Mouse (Mus musculus) midbrain, embryonic 11.5 days (tissue): Measurements from ENCODE around the gene Ndufs8. TPM values are rescaled to one million over a fixed set of nuclear protein-coding genes. Genes with fewer than 3 reads are reported as not detected.

Experiments used
- ATAC-seq: fragments of 200-750 bp; cut with Nextera tagmentation; 2 replicates; pipeline ENCODE4 v1.8.0; 2017; ENCODE audit warnings: moderate TSS enrichment, moderate library complexity; ENCODE audit not compliant: low FRiP score
- DNase-seq: peaks from one replicate; pipeline ENCODE4 v3.0.0; 2015; ENCODE audit warnings: low spot score; ENCODE audit errors: missing footprints
- H3K27ac ChIP-seq: fragments of 300-500 bp; sonication (generic); 2 replicates; pipeline ENCODE4 v1.5.1; 2014; ENCODE audit warnings: low read depth, low read length
- H3K27me3 ChIP-seq: fragments of 300-500 bp; sonication (generic); 2 replicates; pipeline ENCODE4 v1.6.1; 2014; ENCODE audit warnings: mild to moderate bottlenecking, low read length, moderate library complexity, mixed read lengths; ENCODE audit not compliant: control insufficient read depth, insufficient read depth
- H3K36me3 ChIP-seq: fragments of 300-500 bp; sonication (generic); 2 replicates; pipeline ENCODE4 v1.6.1; 2014; ENCODE audit warnings: mild to moderate bottlenecking, low read length, moderate library complexity, mixed read lengths; ENCODE audit not compliant: control insufficient read depth, insufficient read depth
- H3K4me1 ChIP-seq: fragments of 300-500 bp; sonication (generic); 2 replicates; pipeline ENCODE4 v1.6.1; 2014; ENCODE audit warnings: low read length; ENCODE audit not compliant: control insufficient read depth, insufficient read depth
- H3K4me2 ChIP-seq: fragments of 300-500 bp; sonication (generic); 2 replicates; pipeline ENCODE4 v1.6.1; 2014; ENCODE audit warnings: mild to moderate bottlenecking, moderate library complexity
- H3K4me3 ChIP-seq: fragments of 300-500 bp; sonication (generic); 2 replicates; pipeline ENCODE4 v1.5.1; 2014; ENCODE audit warnings: low read depth, low read length
- H3K9ac ChIP-seq: fragments of 300-500 bp; sonication (generic); 2 replicates; pipeline ENCODE4 v1.6.1; 2014; ENCODE audit warnings: low read length
- H3K9me3 ChIP-seq: fragments of 300-500 bp; sonication (generic); 2 replicates; pipeline ENCODE4 v1.6.1; 2016; ENCODE audit warnings: low read length; ENCODE audit not compliant: control insufficient read depth
- WGBS: fragments of 180-500 bp; shearing (Covaris S2); extraction: QIAGEN DNeasy Blood & Tissue Kit; methylation state at CpG from one replicate; pipeline ENCODE4 v1.1.7; 2014; 5-methylcytosine and 5-hydroxymethylcytosine counted together
- polyA plus RNA-seq: library from polyadenylated mRNA; unstranded; fragments of >200 nt; fragmentation: Nextera tagmentation; extraction: Ambion mirVana; gene quantifications from 2 replicates; pipeline ENCODE4 v1.2.1, GENCODE M21; 2014

The Ndufs8 gene
- polyA plus RNA-seq, 1 experiment from 2014 or later: 235 TPM

- no peak overlapping the region for H3K27ac ChIP-seq
- no peaks in the 10 kb centered on the region for H3K4me1 ChIP-seq
- no peak overlapping the region for H3K4me2 ChIP-seq
- no peak for ATAC-seq
- 94% methylated on average over 5 of the region's 5 CpGs for WGBS
- H3K4me3 ChIP-seq: no peak overlapping the region
- H3K9ac ChIP-seq: no peak overlapping the region
- no peak for DNase-seq
- H3K36me3 ChIP-seq: peaks cover 21% of the 10 kb centered on the region
- no peaks in the 10 kb centered on the region for H3K27me3 ChIP-seq
- H3K9me3 ChIP-seq: no peaks in the 10 kb centered on the region
Measured at GRCm38 (mm10) chr19:3889096-3889495, 23.5 kb downstream of the Ndufs8 start.

GRCm38 (mm10) chr19:3884325-3884990 lies 28.1 kb downstream of the Ndufs8 start:
- Histone ChIP-seq H3K4me2 (no peak overlapping the region), H3K9ac (no peak overlapping the region), H3K27ac (no peak overlapping the region), H3K36me3 (no peaks in the 10 kb centered on the region; the same call in 1 of the 2 replicates), H3K4me1 (no peaks in the 10 kb centered on the region), H3K9me3 (no peaks in the 10 kb centered on the region), H3K27me3 (no peaks in the 10 kb centered on the region), H3K4me3 (no peak overlapping the region)
- ATAC-seq: no peak
- 91% methylated on average over 6 of the region's 6 CpGs for WGBS
- DNase-seq: no peak

- H3K9ac ChIP-seq: no peak overlapping the region
- no peaks in the 10 kb centered on the region; the same call in 1 of the 2 replicates for H3K36me3 ChIP-seq
- no peak overlapping the region for H3K4me2 ChIP-seq
- 85% methylated on average over 4 of the region's 4 CpGs for WGBS
- no peaks in the 10 kb centered on the region for H3K9me3 ChIP-seq
- ATAC-seq: no peak
- H3K27me3 ChIP-seq: no peaks in the 10 kb centered on the region
- H3K27ac ChIP-seq: no peak overlapping the region
- H3K4me3 ChIP-seq: no peak overlapping the region
- no peak for DNase-seq
- H3K4me1 ChIP-seq: no peaks in the 10 kb centered on the region
Measured at GRCm38 (mm10) chr19:3882214-3882613, 30.4 kb downstream of the Ndufs8 start.

GRCm38 (mm10) chr19:3880054-3880848 lies 32.3 kb downstream of the Ndufs8 start:
- Histone ChIP-seq H3K4me1 (no peaks in the 10 kb centered on the region), H3K36me3 (no peaks in the 10 kb centered on the region; the same call in 1 of the 2 replicates), H3K9me3 (no peaks in the 10 kb centered on the region), H3K9ac (no peak overlapping the region), H3K4me3 (no peak overlapping the region), H3K27me3 (no peaks in the 10 kb centered on the region), H3K4me2 (no peak overlapping the region), H3K27ac (no peak overlapping the region)
- 91% methylated on average over 6 of the region's 6 CpGs for WGBS
- ATAC-seq (no peak), DNase-seq (no peak)

GRCm38 (mm10) chr19:3875045-3875444 lies 37.5 kb downstream of the Ndufs8 start:
- Histone ChIP-seq H3K27ac (no peak overlapping the region), H3K27me3 (no peaks in the 10 kb centered on the region), H3K36me3 (no peaks in the 10 kb centered on the region), H3K9ac (no peak overlapping the region), H3K4me1 (no peaks in the 10 kb centered on the region), H3K4me3 (no peak overlapping the region), H3K9me3 (no peaks in the 10 kb centered on the region), H3K4me2 (no peak overlapping the region)
- no peak for ATAC-seq
- WGBS: 90% methylated on average over 7 of the region's 7 CpGs
- no peak for DNase-seq

GRCm38 (mm10) chr19:3872373-3872772 lies 40.2 kb downstream of the Ndufs8 start:
- ATAC-seq (no peak), DNase-seq (no peak)
- 86% methylated on average over 4 of the region's 4 CpGs for WGBS
- H3K27me3 ChIP-seq: no peaks in the 10 kb centered on the region
- H3K36me3 ChIP-seq: no peaks in the 10 kb centered on the region
- no peak overlapping the region for H3K4me3 ChIP-seq
- no peaks in the 10 kb centered on the region for H3K4me1 ChIP-seq
- H3K9ac ChIP-seq: no peak overlapping the region
- H3K27ac ChIP-seq: no peak overlapping the region
- H3K4me2 ChIP-seq: no peak overlapping the region
- no peaks in the 10 kb centered on the region for H3K9me3 ChIP-seq

- H3K4me2 ChIP-seq: no peak overlapping the region
- H3K4me3 ChIP-seq: no peak overlapping the region
- DNase-seq: no peak
- H3K9ac ChIP-seq: no peak overlapping the region
- no peaks in the 10 kb centered on the region for H3K36me3 ChIP-seq
- no peaks in the 10 kb centered on the region for H3K27me3 ChIP-seq
- H3K4me1 ChIP-seq: no peaks in the 10 kb centered on the region
- H3K9me3 ChIP-seq: no peaks in the 10 kb centered on the region
- no peak for ATAC-seq
- no peak overlapping the region for H3K27ac ChIP-seq
Measured at GRCm38 (mm10) chr19:3871468-3871867, 41.1 kb downstream of the Ndufs8 start.

GRCm38 (mm10) chr19:3868290-3868689 lies 44.3 kb downstream of the Ndufs8 start:
- no peak overlapping the region for H3K9ac ChIP-seq
- no peaks in the 10 kb centered on the region for H3K36me3 ChIP-seq
- H3K4me3 ChIP-seq: no peak overlapping the region
- DNase-seq: no peak
- ATAC-seq: no peak
- H3K27me3 ChIP-seq: no peaks in the 10 kb centered on the region
- 97% methylated on average over 1 of the region's 1 CpGs for WGBS
- H3K27ac ChIP-seq: no peak overlapping the region
- H3K4me1 ChIP-seq: no peaks in the 10 kb centered on the region
- no peak overlapping the region for H3K4me2 ChIP-seq
- no peaks in the 10 kb centered on the region; the same call in 1 of the 2 replicates for H3K9me3 ChIP-seq

- Histone ChIP-seq H3K9ac (no peak overlapping the region), H3K4me1 (no peaks in the 10 kb centered on the region), H3K9me3 (no peaks in the 10 kb centered on the region; the same call in 1 of the 2 replicates), H3K36me3 (peaks cover 2% of the 10 kb centered on the region; the same call in 1 of the 2 replicates), H3K27ac (no peak overlapping the region), H3K4me3 (no peak overlapping the region), H3K27me3 (no peaks in the 10 kb centered on the region), H3K4me2 (no peak overlapping the region)
- DNase-seq (no peak), ATAC-seq (no peak)
- WGBS: 81% methylated on average over 2 of the region's 2 CpGs
Measured at GRCm38 (mm10) chr19:3864960-3865359, 47.6 kb downstream of the Ndufs8 start.
